Mouse (Mus musculus) limb, embryonic 10.5 days (tissue): ENCODE measurements around the gene Trpm3. TPM values are rescaled to one million over a fixed set of nuclear protein-coding genes. Genes with fewer than 3 reads are reported as not detected.

ENCODE experiments used
- DNase-seq: peaks from one replicate; pipeline ENCODE4 v3.0.0-alpha.2; 2017; ENCODE audit warnings: low spot score
- H3K27ac ChIP-seq: fragments of 300-500 bp; sonication (generic); 2 replicates; pipeline ENCODE4 v1.5.1; 2016; ENCODE audit warnings: mild to moderate bottlenecking
- H3K27me3 ChIP-seq: fragments of 300-500 bp; sonication (generic); 2 replicates; pipeline ENCODE4 v1.6.1; 2016; ENCODE audit warnings: low read depth, mild to moderate bottlenecking; ENCODE audit not compliant: poor library complexity, severe bottlenecking
- H3K36me3 ChIP-seq: fragments of 300-500 bp; sonication (generic); 2 replicates; pipeline ENCODE4 v1.6.1; 2016; ENCODE audit warnings: mild to moderate bottlenecking, moderate library complexity
- H3K4me1 ChIP-seq: fragments of 300-500 bp; sonication (generic); 2 replicates; pipeline ENCODE4 v1.6.1; 2016
- H3K4me3 ChIP-seq: fragments of 300-500 bp; sonication (generic); 2 replicates; pipeline ENCODE4 v1.5.1; 2016; ENCODE audit warnings: mild to moderate bottlenecking, moderate library complexity
- H3K9me3 ChIP-seq: fragments of 300-500 bp; sonication (generic); replicated peaks from 2 replicates; pipeline ENCODE4 v1.6.1; 2016; ENCODE audit warnings: mild to moderate bottlenecking
- whole genome bisulfite sequencing: fragments of 180-500 bp; shearing (Covaris S2); methylation state at CpG from one replicate; pipeline ENCODE4 v1.1.7; 2016; 5-methylcytosine and 5-hydroxymethylcytosine counted together
- polyA plus RNA-seq: library from polyadenylated mRNA; unstranded; fragments of >200 nt; fragmentation: Nextera tagmentation; extraction: Ambion mirVana; gene quantifications from 2 replicates; pipeline ENCODE4 v1.2.1, GENCODE M21; 2016

Trpm3 gene
- polyA plus RNA-seq, 1 experiment from 2014 or later = 0.93 TPM

DNA sequence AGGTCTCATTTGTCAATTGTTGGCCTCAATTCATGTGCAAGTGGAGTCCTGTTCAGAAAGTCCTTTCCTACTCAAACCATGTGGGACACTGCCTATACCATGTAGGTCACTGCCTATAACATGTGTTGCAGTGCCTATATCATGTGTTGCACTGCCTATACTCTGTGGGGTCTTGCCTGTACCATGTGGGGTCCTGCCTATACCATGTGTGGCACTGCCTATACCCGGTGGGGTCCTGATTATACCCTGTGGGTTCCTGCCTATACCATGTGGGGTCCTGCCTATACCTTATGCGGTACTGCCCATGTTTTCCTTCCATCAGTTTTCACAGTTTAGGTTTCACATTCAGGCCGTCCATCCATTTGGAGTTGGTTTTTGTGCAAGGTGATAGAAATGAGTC, 197.4 kb downstream of the Trpm3 start:
- no peak overlapping the region for H3K27ac ChIP-seq
- WGBS = 87% methylated on average over 3 of the region's 3 CpGs
- no peak overlapping the region for H3K4me3 ChIP-seq
- H3K9me3 ChIP-seq = no peaks in the 10 kb centered on the region
- no peaks in the 10 kb centered on the region for H3K36me3 ChIP-seq
- H3K4me1 ChIP-seq = no peaks in the 10 kb centered on the region
- no peak for DNase-seq
- H3K27me3 ChIP-seq = no peaks in the 10 kb centered on the region

DNA sequence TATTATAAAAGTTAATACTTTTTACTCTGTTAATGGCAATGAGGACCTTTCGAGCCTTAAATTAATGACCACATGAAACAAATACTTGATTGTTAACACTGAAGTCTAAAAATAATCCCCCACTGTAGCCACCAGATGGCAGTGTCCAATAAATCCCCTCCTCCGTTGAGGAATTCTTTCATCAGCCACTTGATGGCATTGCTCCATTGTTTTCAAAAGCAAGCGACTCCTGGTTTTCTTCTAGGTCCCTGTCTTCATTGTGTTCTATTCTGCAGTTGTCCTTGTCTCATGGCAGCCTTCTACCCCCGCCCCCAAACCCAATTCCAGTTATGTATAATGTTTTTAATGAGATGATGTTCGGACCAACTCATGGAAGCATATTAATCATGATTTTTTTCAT, 198.6 kb downstream of the Trpm3 start:
- Histone ChIP-seq H3K9me3 (no peaks in the 10 kb centered on the region), H3K27me3 (no peaks in the 10 kb centered on the region)

DNA sequence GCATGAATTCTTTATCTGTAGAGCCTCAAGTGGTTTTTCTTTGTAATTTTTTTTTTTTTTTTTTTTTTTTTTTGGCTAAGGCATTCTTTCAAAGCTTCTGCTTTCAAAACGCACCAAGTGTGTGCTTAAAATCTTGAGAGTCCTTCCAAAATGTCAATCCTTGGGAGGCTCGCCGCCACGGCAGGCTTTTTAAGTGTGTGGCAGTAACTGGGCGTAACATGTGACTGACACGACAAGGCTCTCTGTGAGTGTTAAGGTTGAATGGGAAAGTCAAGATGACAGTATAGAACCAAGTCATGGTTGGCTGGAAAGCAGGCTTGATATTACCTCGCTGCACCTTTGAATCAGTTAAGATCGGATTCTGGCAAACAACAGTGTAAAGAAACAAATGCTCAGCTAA, 200.1 kb downstream of the Trpm3 start:
- WGBS = 87% methylated on average over 8 of the region's 8 CpGs
- DNase-seq = no peak
- no peaks in the 10 kb centered on the region for H3K4me1 ChIP-seq
- H3K27ac ChIP-seq = no peak overlapping the region
- no peaks in the 10 kb centered on the region for H3K9me3 ChIP-seq
- H3K27me3 ChIP-seq = no peaks in the 10 kb centered on the region
- no peak overlapping the region for H3K4me3 ChIP-seq
- no peaks in the 10 kb centered on the region for H3K36me3 ChIP-seq

More for the DNA sequence above, 198.6 kb downstream of the Trpm3 start:
- Histone ChIP-seq H3K27ac (no peak overlapping the region), H3K4me3 (no peak overlapping the region), H3K36me3 (no peaks in the 10 kb centered on the region), H3K4me1 (no peaks in the 10 kb centered on the region)
- whole genome bisulfite sequencing = 23% methylated on average over 5 of the region's 5 CpGs
- peak; percentile 55 for DNase-seq

DNA sequence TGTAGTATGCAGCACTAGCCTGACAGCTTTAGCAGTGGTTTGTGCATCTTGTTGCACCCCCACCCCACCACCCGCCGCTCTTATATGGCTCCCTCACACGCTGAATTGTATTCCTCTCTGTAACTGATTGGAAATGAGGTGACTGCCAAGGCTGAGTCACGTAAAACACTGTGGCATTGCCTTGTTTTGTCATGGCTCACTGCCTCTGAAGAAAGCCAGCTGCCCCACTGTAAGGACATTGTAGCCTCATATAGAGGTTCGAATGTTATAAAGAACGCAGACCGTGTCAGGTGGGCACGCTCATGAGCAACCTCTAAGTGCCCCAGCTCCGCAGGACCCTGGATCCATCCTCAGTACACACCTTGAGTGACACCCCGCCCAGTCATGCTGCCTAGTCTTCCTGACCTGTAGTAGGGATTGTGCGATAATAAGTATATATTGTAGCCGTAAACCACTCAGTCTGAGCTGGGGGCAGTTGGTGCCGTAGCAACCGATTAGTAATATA, 215.2 kb downstream of the Trpm3 start:
- no peaks in the 10 kb centered on the region for H3K27me3 ChIP-seq
- no peak overlapping the region for H3K4me3 ChIP-seq
- no peaks in the 10 kb centered on the region for H3K4me1 ChIP-seq
- H3K9me3 ChIP-seq = no peaks in the 10 kb centered on the region
- no peaks in the 10 kb centered on the region for H3K36me3 ChIP-seq
- no peak overlapping the region for H3K27ac ChIP-seq
- 95% methylated on average over 14 of the region's 14 CpGs for WGBS
- DNase-seq = no peak

DNA sequence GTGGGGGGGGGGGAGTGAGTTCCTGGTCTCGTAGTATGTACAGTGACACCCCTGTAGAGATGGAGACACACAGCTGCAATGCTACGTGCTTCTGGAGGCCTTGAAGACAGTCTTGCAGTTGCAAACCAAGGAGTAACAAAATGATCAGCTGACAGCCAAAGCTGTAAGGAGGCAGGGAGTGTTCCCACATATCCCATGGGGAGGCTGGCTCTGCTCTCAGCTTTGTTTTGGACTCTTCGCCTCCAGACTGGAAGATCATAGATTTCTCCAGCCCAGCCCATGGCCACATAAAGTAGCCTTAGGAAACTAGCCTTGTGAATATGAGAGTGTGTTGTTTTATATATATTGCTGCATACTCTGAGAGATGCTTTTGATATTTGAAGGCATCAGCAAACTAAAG, 248.0 kb downstream of the Trpm3 start:
- no peaks in the 10 kb centered on the region for H3K9me3 ChIP-seq
- H3K27me3 ChIP-seq = no peaks in the 10 kb centered on the region
- WGBS = 90% methylated on average over 3 of the region's 3 CpGs
- no peak for DNase-seq
- no peak overlapping the region for H3K27ac ChIP-seq
- H3K4me1 ChIP-seq = no peaks in the 10 kb centered on the region
- H3K36me3 ChIP-seq = no peaks in the 10 kb centered on the region
- no peak overlapping the region for H3K4me3 ChIP-seq

DNA sequence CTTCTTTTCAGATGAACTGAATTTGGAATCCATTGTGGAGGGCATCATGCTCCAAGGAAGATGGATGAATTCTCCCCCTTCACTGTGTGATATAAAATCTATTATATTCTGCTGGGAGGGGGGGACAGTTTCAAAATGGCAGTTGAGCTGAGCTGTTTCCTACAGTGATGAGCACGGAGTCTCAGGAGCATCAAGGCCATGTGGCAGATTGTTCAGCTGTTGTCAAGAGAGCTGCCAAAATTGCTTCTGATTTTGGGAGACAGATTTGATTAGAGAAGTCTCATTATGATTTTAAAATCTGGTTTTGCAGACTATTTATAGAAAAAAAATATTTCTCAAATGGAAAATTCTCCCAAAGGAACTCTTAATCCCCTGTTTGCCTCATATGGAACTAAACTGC, 255.9 kb downstream of the Trpm3 start:
- 83% methylated on average over 1 of the region's 1 CpGs for WGBS
- no peak overlapping the region for H3K4me3 ChIP-seq

DNA sequence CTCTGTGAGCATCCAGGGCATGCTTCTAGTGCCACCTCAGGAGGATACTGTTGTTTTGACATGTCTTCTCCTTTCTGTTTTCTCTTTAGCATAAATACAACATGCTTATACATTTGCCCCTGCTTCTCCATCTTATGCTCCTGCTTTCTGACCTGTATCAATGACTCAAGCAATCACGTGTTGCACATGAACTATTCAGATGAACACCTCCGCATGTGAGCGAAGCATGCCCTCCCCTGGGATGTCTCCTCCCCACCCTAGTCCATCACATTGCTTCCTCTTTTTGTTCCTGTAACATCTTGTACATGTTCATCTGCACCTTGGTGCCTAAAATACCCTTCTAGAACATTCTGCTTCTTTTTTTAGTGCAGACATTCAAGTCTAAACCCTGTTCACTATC, 265.2 kb downstream of the Trpm3 start:
- Histone ChIP-seq H3K36me3 (no peaks in the 10 kb centered on the region), H3K27me3 (no peaks in the 10 kb centered on the region), H3K27ac (no peak overlapping the region), H3K9me3 (no peaks in the 10 kb centered on the region), H3K4me3 (no peak overlapping the region), H3K4me1 (no peaks in the 10 kb centered on the region)
- DNase-seq = no peak
- 95% methylated on average over 3 of the region's 3 CpGs for WGBS

More for the DNA sequence above, 255.9 kb downstream of the Trpm3 start:
- no peak for DNase-seq
- Histone ChIP-seq H3K9me3 (no peaks in the 10 kb centered on the region), H3K27ac (no peak overlapping the region), H3K36me3 (no peaks in the 10 kb centered on the region), H3K4me1 (no peaks in the 10 kb centered on the region), H3K27me3 (no peaks in the 10 kb centered on the region)

DNA sequence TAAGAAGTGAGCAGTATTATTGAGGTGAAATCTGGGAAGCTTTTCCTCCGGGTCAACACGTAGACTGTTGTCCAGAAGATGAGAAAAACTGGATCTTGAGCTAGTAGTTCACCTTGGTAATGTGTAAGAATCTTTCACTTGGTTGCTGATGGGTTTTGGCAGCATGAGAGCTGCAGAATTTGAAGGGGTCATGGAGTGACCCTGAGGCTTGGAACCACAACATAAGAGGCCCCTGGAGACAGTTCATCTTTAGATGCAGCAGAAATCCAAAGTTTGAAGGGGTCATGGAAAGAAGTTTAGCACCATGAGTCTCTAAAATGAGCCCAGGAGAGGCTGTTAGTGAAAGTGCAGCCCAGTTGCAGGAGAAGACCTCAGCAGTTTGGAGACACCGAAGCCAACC, 279.4 kb downstream of the Trpm3 start:
- Histone ChIP-seq H3K9me3 (no peaks in the 10 kb centered on the region), H3K4me1 (no peaks in the 10 kb centered on the region), H3K4me3 (no peak overlapping the region), H3K27me3 (no peaks in the 10 kb centered on the region), H3K27ac (no peak overlapping the region), H3K36me3 (no peaks in the 10 kb centered on the region)
- no peak for DNase-seq
- 93% methylated on average over 3 of the region's 3 CpGs for WGBS

DNA sequence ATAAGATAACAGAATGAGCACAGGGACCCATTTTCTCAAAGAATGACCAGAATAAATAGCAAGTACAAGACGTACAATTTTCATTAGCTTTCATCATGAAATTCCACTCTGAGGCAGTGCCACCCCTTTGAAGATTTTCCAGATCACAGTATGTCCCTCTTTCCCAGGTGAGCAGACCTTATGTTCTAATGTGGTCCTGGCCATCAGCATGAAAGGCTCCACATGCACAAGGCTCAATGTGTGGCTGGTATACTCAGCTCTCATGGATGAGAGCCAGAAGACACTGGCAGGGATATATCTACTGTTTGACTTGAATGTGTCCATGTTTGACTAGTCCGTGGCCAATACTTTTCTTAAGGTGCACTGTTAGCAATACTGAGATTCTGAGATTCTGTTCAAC, 298.4 kb downstream of the Trpm3 start:
- DNase-seq = no peak
- Histone ChIP-seq H3K27me3 (no peaks in the 10 kb centered on the region), H3K4me1 (no peaks in the 10 kb centered on the region), H3K27ac (no peak overlapping the region), H3K36me3 (no peaks in the 10 kb centered on the region), H3K4me3 (no peak overlapping the region), H3K9me3 (no peaks in the 10 kb centered on the region)
- WGBS = 89% methylated on average over 2 of the region's 2 CpGs

DNA sequence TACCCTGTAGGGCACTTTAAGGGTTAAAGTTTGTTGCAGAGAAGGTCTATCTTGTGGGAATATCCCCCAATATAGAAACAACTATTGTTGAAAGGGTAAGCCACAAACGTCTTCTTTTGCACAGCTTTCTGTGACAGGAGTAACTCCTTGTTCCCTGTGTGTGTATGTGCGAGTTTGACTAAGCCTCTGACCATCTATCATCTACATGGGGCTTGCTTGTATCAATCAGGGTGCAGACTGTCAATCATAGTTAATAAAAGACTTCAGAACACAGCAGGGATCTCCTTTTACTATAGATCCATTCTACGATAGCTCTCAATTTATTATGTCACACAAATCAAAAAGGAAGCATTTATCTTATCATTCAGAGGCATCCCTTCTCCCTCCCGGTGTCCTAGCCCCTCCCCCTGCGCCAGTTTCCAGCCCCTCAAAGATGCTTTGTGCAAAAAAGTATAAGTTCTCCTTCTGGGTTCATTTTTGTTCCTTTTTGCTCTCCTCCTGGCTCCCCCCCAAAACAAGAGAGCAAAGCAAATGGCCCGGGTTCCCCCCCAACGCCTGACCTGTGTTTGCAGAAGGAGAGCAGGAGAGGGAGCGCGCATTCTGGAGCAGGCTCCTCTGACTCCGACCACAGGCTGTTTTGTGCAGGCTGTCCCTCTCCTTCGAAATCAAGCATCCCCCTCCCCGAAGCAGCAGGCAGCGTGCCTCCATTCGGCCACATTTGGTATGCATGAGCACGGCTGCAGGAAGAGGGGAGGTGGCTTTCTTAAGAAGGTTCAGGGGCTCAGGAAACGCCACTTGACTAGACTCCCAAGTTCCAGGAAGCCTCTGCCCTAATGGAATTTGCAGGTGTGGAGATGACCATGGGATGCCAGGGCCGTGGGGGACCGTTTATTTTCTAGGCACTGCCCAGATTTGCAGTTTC, 308.8 kb downstream of the Trpm3 start:
- Histone ChIP-seq H3K4me3 (peak overlapping the region; percentile 48), H3K36me3 (no peaks in the 10 kb centered on the region), H3K9me3 (no peaks in the 10 kb centered on the region), H3K27ac (peak overlapping the region; percentile 44; the same call in 1 of the 2 replicates), H3K27me3 (peaks cover 5% of the 10 kb centered on the region; the same call in 1 of the 2 replicates), H3K4me1 (peaks cover 20% of the 10 kb centered on the region)
- WGBS = 9% methylated on average over 18 of the region's 18 CpGs
- peak; percentile 44 for DNase-seq

DNA sequence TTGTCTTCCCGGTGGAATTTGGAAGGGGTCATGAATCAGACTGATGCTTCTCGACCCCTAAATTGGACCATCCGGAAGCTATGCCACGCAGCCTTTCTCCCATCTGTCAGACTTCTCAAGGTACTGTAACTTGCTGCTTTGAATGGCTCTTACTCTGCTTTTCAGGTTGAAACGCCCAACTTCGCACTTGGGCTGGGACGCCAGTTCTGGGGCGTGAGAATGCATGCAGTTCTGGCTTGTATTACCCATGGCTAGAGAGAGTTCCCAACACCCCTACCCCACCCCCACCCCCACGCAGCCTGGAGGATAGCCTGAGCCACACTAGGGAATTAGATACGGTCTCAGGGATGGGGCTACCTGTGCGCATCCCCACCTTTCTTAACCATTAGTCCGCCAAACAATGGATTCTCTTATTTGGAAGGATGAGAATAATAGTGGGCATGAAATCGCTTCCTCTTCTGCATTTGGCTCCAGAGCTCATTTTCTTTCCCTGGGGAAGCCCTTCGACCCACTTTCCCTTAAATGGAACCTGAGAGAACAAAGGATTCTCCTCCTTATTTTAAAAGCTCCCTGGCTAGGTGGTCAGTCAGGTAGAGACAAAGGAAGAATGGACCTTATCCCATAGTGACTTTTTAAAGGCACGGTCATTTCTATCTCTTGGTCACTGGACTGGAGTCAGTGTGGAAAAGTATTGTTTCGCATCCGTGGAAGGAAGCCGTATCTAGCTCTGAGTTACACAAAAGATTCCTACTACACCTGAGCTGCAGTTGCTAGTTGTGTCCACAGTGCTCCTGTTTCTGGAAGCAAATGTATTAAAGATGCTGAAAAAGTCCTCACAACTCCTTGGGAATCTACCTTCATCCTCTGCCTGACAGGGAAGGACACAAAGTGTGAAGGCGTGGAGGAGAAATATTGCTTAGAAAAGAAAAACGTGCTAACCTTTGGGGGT, 309.8 kb downstream of the Trpm3 start:
- H3K36me3 ChIP-seq = no peaks in the 10 kb centered on the region
- H3K27ac ChIP-seq = 0 out of 2 replicates have a peak overlapping the region, but pooled peaks have one; percentile 44
- 33% methylated on average over 20 of the region's 20 CpGs for WGBS
- H3K9me3 ChIP-seq = no peaks in the 10 kb centered on the region
- peak overlapping the region; percentile 48 for H3K4me3 ChIP-seq
- H3K4me1 ChIP-seq = peaks cover 20% of the 10 kb centered on the region
- H3K27me3 ChIP-seq = peaks cover 5% of the 10 kb centered on the region; the same call in 1 of the 2 replicates
- DNase-seq = peak; percentile 31

DNA sequence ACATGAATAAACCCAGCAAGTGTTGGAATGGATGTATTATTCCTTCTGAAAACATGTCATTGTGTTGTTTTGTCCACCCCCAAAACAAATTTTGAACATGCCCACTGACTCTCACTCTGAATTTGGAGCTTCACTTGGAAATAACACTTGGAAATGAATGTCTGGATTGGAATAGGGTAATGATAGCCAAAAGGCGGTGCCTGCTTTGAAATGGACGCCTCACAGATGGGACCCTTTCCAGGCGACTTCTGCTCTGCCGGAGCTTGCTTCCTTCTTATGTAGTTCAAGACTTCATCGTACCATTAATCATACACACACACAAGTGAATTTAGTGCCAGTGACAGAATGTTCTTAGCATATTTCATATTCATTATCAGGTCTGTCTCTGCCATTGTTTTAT, 312.4 kb downstream of the Trpm3 start:
- Histone ChIP-seq H3K36me3 (no peaks in the 10 kb centered on the region), H3K27me3 (peaks cover 5% of the 10 kb centered on the region; the same call in 1 of the 2 replicates), H3K4me3 (no peak overlapping the region), H3K4me1 (peaks cover 20% of the 10 kb centered on the region), H3K9me3 (no peaks in the 10 kb centered on the region), H3K27ac (no peak overlapping the region)
- no peak for DNase-seq
- 89% methylated on average over 5 of the region's 5 CpGs for WGBS
